Mouse (Mus musculus) adrenal gland, postnatal 10 days (tissue): ENCODE measurements around the gene Gm21312. TPM values are rescaled to one million over a fixed set of nuclear protein-coding genes. Genes with fewer than 3 reads are reported as not detected.
"Not testable (repeated sequence)": the region's sequence is repeated elsewhere in the genome, so short reads cannot be mapped to it uniquely, and the experiment has no call there.

Source experiments
- DNase-seq: peaks from one replicate; pipeline ENCODE4 v3.0.0; 2021; ENCODE audit warnings: mixed read lengths
- long read RNA-seq, 2 experiments: library from polyadenylated mRNA; stranded (forward); transcript quantifications; one replicate each; pipeline ENCODE4 v2.0.0; 2021
- total RNA-seq, 2 experiments: library from RNA; stranded (reverse); gene quantifications; 2 replicates each; pipeline ENCODE4 v1.2.3; 2021

Gm21312 gene
- not detected for total RNA-seq
- long read RNA-seq, experiment 1, result 0 reads
- long read RNA-seq, experiment 2, result 0 reads

DNA sequence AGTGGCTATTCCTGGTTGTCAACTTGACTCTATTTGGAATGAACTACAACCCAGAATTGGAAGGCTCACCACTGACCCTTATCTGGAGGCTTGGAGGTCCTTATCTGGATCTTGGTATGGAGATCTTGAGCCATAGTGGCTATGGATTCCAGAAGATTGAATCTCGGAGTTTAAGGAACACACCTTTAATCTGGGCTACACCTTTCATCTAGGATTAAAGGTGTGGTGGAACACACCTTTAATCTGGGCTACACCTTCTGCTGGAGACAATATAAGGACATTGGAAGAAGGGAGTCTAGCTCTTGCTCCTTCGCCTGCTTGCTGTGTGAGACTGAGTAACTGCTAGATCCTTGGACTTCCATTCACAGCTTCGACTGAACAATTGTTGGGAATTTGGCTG lies at the start of gene Gm21312:
Gene Gm21312, plus strand, starts transcription at position 301 of the 400 bp plus-strand sequence.
- DNase-seq, result not testable (repeated sequence)

DNA sequence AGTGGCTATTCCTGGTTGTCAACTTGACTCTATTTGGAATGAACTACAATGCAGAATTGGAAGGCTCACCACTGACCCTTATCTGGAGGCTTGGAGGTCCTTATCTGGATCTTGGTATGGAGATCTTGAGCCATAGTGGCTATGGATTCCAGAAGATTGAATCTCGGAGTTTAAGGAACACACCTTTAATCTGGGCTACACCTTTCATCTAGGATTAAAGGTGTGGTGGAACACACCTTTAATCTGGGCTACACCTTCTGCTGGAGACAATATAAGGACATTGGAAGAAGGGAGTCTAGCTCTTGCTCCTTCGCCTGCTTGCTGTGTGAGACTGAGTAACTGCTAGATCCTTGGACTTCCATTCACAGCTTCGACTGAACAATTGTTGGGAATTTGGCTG lies 34.1 kb upstream of the Gm21312 start, which contains the start of gene Gm21293:
Gene Gm21293, plus strand, starts transcription at position 301 of the 400 bp plus-strand sequence.
- not testable (repeated sequence) for DNase-seq

DNA sequence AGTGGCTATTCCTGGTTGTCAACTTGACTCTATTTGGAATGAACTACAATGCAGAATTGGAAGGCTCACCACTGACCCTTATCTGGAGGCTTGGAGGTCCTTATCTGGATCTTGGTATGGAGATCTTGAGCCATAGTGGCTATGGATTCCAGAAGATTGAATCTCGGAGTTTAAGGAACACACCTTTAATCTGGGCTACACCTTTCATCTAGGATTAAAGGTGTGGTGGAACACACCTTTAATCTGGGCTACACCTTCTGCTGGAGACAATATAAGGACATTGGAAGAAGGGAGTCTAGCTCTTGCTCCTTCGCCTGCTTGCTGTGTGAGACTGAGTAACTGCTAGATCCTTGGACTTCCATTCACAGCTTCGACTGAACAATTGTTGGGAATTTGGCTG lies 25.6 kb upstream of the Gm21312 start, which contains the start of gene Gm6763:
Gene Gm6763, plus strand, starts transcription at position 301 of the 400 bp plus-strand sequence.
- not testable (repeated sequence) for DNase-seq

DNA sequence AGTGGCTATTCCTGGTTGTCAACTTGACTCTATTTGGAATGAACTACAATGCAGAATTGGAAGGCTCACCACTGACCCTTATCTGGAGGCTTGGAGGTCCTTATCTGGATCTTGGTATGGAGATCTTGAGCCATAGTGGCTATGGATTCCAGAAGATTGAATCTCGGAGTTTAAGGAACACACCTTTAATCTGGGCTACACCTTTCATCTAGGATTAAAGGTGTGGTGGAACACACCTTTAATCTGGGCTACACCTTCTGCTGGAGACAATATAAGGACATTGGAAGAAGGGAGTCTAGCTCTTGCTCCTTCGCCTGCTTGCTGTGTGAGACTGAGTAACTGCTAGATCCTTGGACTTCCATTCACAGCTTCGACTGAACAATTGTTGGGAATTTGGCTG lies 17.1 kb upstream of the Gm21312 start, which contains the start of gene Gm8764:
Gene Gm8764, plus strand, starts transcription at position 301 of the 400 bp plus-strand sequence.
- not testable (repeated sequence) for DNase-seq

DNA sequence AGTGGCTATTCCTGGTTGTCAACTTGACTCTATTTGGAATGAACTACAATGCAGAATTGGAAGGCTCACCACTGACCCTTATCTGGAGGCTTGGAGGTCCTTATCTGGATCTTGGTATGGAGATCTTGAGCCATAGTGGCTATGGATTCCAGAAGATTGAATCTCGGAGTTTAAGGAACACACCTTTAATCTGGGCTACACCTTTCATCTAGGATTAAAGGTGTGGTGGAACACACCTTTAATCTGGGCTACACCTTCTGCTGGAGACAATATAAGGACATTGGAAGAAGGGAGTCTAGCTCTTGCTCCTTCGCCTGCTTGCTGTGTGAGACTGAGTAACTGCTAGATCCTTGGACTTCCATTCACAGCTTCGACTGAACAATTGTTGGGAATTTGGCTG lies 8.6 kb upstream of the Gm21312 start, which contains the start of gene Gm21304:
Gene Gm21304, plus strand, starts transcription at position 301 of the 400 bp plus-strand sequence.
- not testable (repeated sequence) for DNase-seq

DNA sequence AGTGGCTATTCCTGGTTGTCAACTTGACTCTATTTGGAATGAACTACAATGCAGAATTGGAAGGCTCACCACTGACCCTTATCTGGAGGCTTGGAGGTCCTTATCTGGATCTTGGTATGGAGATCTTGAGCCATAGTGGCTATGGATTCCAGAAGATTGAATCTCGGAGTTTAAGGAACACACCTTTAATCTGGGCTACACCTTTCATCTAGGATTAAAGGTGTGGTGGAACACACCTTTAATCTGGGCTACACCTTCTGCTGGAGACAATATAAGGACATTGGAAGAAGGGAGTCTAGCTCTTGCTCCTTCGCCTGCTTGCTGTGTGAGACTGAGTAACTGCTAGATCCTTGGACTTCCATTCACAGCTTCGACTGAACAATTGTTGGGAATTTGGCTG lies 8.4 kb downstream of the Gm21312 start, which contains the start of gene Gm20765:
Gene Gm20765, plus strand, starts transcription at position 301 of the 400 bp plus-strand sequence.
- not testable (repeated sequence) for DNase-seq

DNA sequence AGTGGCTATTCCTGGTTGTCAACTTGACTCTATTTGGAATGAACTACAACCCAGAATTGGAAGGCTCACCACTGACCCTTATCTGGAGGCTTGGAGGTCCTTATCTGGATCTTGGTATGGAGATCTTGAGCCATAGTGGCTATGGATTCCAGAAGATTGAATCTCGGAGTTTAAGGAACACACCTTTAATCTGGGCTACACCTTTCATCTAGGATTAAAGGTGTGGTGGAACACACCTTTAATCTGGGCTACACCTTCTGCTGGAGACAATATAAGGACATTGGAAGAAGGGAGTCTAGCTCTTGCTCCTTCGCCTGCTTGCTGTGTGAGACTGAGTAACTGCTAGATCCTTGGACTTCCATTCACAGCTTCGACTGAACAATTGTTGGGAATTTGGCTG lies 16.9 kb downstream of the Gm21312 start, which contains the start of gene Gm4340:
Gene Gm4340, plus strand, starts transcription at position 301 of the 400 bp plus-strand sequence.
- not testable (repeated sequence) for DNase-seq

DNA sequence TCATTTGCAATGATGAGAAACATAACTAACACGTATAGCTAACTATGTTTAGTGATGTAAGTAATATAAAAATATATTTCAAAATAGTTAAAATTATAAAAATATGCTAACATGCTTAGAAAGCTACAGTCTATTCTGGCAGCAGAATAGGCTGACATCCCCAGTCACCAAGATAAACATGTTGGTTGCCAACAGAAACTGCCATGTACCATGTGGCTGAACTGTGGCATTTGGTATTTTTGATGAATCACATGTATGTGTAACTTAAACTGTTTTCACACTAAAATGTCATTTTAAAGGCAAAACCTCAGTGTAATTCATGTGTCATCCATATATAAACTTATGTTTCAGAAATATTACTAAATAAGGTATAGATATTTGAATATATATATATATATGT lies 32.8 kb downstream of the Gm21312 start:
- DNase-seq, result no peak

DNA sequence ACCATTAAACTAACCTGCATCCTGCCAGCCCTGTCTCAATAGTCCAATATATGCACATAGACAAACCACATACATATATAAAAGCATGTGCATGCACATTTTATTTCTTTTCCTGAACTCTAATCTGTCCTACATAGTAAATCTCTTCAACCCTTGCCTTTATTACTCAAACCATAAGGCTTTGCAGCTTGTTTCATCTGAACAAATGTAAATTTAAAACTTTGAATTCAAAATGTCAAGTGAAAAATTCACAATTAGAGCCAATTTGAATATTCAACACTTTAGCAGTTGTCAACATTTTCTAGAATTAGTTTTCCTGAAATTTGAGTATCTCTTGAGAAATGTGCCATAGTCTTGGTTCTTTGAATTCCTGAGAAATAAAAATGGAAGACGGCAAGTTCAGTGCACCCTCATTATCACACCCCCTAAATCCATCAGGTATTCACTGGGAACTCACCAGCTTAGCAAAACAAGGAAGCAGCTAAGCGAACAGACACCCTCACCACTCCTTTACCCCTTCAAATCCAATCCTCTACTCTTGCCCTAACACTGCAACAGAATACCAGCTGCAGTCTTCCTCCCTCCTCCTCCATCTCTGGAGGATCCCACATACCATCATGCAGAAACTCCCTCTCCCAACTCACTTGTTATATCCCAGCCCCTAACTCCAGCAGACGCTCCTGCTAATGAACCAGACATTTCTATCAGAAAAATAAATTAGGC lies 33.6 kb downstream of the Gm21312 start:
- no peak for DNase-seq

DNA sequence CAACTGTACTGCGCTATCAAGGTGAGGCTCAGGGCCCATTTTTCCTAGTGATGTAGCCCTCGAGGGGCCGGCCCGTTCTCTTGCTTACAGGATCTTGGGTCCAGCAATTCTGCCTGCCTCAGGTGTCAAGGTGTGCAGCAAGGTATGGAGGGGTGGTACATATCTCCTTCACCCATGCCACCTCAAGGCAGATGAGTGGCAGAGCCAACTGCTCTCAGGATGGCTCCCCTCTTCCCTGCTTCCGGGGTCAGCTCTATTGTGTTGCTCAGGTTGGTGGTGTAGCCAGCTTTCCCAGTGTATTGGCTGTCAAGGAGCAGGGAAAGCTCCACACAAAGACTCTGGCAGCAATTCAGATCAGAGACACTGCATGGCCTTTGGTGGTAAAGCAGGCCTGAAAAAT lies 37.7 kb downstream of the Gm21312 start:
- no peak for DNase-seq

DNA sequence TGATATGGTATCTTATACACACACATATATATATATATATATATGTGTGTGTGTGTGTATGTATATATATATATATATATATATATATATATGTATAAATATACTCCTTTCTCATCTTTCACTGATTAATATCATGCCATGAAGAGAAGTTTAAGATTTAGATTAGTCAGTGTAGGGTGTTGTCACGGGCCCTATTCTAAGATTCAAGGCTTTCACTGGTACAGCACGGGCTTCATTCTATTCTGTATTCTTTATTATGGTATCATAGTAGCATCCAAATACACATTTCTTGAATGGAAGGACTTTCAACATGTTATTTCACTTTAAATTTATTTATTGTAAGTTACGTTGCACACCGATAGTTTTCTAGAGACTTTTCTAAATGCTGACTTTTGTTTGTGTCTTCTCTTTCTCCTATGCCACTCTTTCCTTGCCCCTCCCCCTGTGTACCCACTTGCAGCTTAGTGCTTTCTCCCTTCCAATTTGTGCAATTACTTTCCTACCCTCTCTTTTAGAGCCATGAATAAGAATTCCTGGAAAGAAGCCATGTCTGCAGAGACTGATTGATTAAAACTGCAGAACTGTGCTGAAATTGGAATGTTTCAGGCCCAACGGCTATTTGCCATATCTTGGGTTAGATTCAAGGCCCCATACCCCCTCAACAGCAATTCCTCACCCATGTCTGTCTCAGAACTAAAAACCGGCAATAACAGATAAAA lies 43.6 kb downstream of the Gm21312 start:
- DNase-seq, result no peak

Other genes starting within 250 kb of the Gm21312 start
- not detected for gene Gm21293, start 34.0 kb upstream of the Gm21312 start, total RNA-seq
- not detected for gene Gm6763, start 25.5 kb upstream of the Gm21312 start, total RNA-seq
- not detected for gene Gm8764, start 17.0 kb upstream of the Gm21312 start, total RNA-seq
- gene Gm21304, start 8.5 kb upstream of the Gm21312 start, total RNA-seq, result not detected
- gene Gm20765, start 8.5 kb downstream of the Gm21312 start, total RNA-seq, result not detected
- not detected for gene Gm4340, start 17.0 kb downstream of the Gm21312 start, total RNA-seq